Mouse (Mus musculus) brain, embryonic 14.5 days (tissue): ENCODE results near the gene Neo1.

Experiments
- CTCF ChIP-seq: fragments of 200-500 bp; IDR thresholded peaks from 2 replicates; pipeline ENCODE4 v1.5.1; 2012; ENCODE audit warnings: inconsistent platforms, mild to moderate bottlenecking, moderate library complexity, borderline replicate concordance; ENCODE audit not compliant: insufficient read depth, insufficient read length; ENCODE audit errors: extremely low read depth
- POLR2A ChIP-seq: fragments of 200-500 bp; IDR thresholded peaks from 2 replicates; pipeline ENCODE4 v1.6.1; 2012; ENCODE audit warnings: mild to moderate bottlenecking, inconsistent platforms, borderline replicate concordance; ENCODE audit not compliant: poor library complexity, insufficient read depth, insufficient read length, severe bottlenecking; ENCODE audit errors: extremely low read depth

GRCm38 (mm10) chr9:58934776-58935175 lies 101.5 kb downstream of the Neo1 start:
- TF ChIP-seq CTCF (no peak), POLR2A (no peak)
